Mouse (Mus musculus) right cerebral cortex, postnatal 10 days (tissue): ENCODE data around the gene Ankar.
A peak's percentile ranks its signal among the peaks of the same experiment; 100 is the strongest.

Experiments
- DNase-seq, 2 experiments: peaks; one replicate each; pipeline ENCODE4 v3.0.0; 2021; ENCODE audit warnings: low spot score in 2 of 2

Gene Ankar

GRCm38 (mm10) chr1:72700479-72700878 lies at the start of gene Ankar:
Ankar (minus strand) TSS chr1:72700579.
- no peak for DNase-seq

- peak; percentile 84 to 88 for DNase-seq
Measured at GRCm38 (mm10) chr1:72746382-72746781, 46.0 kb upstream of the Ankar start.

- DNase-seq: no peak
Measured at GRCm38 (mm10) chr1:72744816-72745506, 44.6 kb upstream of the Ankar start.

GRCm38 (mm10) chr1:72741406-72741805 lies 41.0 kb upstream of the Ankar start:
- DNase-seq: no peak

GRCm38 (mm10) chr1:72739681-72740063 lies 39.3 kb upstream of the Ankar start:
- peak; percentile 75 to 78 for DNase-seq

GRCm38 (mm10) chr1:72738946-72739680 lies 38.7 kb upstream of the Ankar start:
- peak; percentile 40 to 47 for DNase-seq

GRCm38 (mm10) chr1:72736397-72737125 lies 36.2 kb upstream of the Ankar start:
- no peak for DNase-seq

GRCm38 (mm10) chr1:72733191-72733691 lies 32.9 kb upstream of the Ankar start:
- DNase-seq: no peak

GRCm38 (mm10) chr1:72730126-72730525 lies 29.7 kb upstream of the Ankar start:
- DNase-seq: no peak

GRCm38 (mm10) chr1:72728781-72729180 lies 28.4 kb upstream of the Ankar start:
- no peak for DNase-seq

- no peak for DNase-seq
Measured at GRCm38 (mm10) chr1:72725941-72726340, 25.6 kb upstream of the Ankar start.

- no peak for DNase-seq
Measured at GRCm38 (mm10) chr1:72724354-72724753, 24.0 kb upstream of the Ankar start.

- DNase-seq: peak in 1 of 2 experiments; percentile 36
Measured at GRCm38 (mm10) chr1:72722646-72723045, 22.3 kb upstream of the Ankar start.

GRCm38 (mm10) chr1:72720115-72720725 lies 19.8 kb upstream of the Ankar start:
- DNase-seq: no peak

GRCm38 (mm10) chr1:72718846-72719245 lies 18.5 kb upstream of the Ankar start:
- peak in 1 of 2 experiments; percentile 65 for DNase-seq

GRCm38 (mm10) chr1:72717540-72717939 lies 17.2 kb upstream of the Ankar start:
- DNase-seq: no peak

GRCm38 (mm10) chr1:72716926-72717325 lies 16.5 kb upstream of the Ankar start:
- DNase-seq: peak; percentile 79 to 83

GRCm38 (mm10) chr1:72716421-72716820 lies 16.0 kb upstream of the Ankar start:
- DNase-seq: no peak

- DNase-seq: no peak
Measured at GRCm38 (mm10) chr1:72715593-72716361, 15.4 kb upstream of the Ankar start.

GRCm38 (mm10) chr1:72715065-72715464 lies 14.7 kb upstream of the Ankar start:
- no peak for DNase-seq

- no peak for DNase-seq
Measured at GRCm38 (mm10) chr1:72714547-72714946, 14.2 kb upstream of the Ankar start.
